Comparison of ENCODE assay signal across 22 mouse cellular contexts in the genomic region with DNA sequence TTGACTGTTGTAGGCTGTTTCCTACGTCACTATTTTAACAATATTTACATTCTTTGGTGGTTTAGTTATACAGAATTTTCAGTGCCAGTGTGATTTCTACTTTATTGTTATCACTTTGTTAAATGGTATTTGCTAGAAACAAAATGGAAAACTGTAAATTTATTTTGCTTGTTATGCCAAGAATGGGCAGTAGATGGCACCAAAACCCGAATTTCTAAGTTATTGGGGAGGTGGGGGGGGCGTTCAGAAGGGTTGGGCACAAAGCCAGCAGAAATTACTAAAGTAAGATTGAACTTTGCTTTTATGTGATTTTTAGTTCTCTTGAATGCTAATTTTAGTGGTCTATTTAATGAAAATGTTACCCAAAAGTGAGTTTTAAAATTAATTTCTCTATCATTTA. TPM values are rescaled to one million over a fixed set of nuclear protein-coding genes. Genes with fewer than 3 reads are reported as not detected.
DNase-seq lines count a peak whose midpoint lies in the region; ATAC-seq and TF ChIP-seq lines count a peak whose summit lies in the region.
"Not testable (repeated sequence)": the region's sequence is repeated elsewhere in the genome, so short reads cannot be mapped to it uniquely, and the experiment has no call there.
"Had no signal": no experiment of that assay in that cellular context is flagged by ENCODE, and none has a peak within 500 bp of the region (broad histone marks: within the 10 kb centered on the region; RNA-seq: fewer than 3 reads in every experiment).

No protein-coding gene starts in this region.

- TF ChIP-seq CTCF in heart, postnatal 0 days (IDR thresholded peaks at IDR 0.05; ENCODE audit: low read depth) = peak; percentile 48
- 0 out of 2 replicates have a peak, but pooled peaks have one; percentile 15 for TF ChIP-seq CTCF in liver, adult 2 months (IDR thresholded peaks at IDR 0.05; ENCODE audit: low read depth, low read length)
- peak; percentile 64 for TF ChIP-seq CTCF in stomach, postnatal 0 days (IDR thresholded peaks at IDR 0.05; ENCODE audit: low read depth)

- not testable (repeated sequence) for H3K4me1 ChIP-seq in heart, postnatal 0 days (ENCODE audit: control insufficient read depth, insufficient read depth); liver, adult 2 months (ENCODE audit: control insufficient read depth, insufficient read depth, low read length); stomach, postnatal 0 days (replicated peaks; ENCODE audit: control insufficient read depth, insufficient read depth)

- H3K27me3 ChIP-seq in heart, postnatal 0 days (ENCODE audit: control insufficient read depth, insufficient read depth, low read length); liver, adult 2 months (ENCODE audit: control insufficient read depth, insufficient read depth, low read length); stomach, postnatal 0 days (ENCODE audit: control insufficient read depth, insufficient read depth, low read length): not testable (repeated sequence)

- H3K4me2 ChIP-seq in heart, postnatal 0 days (ENCODE audit: low read depth, low read length); stomach, postnatal 0 days (replicated peaks; ENCODE audit: low read depth): not testable (repeated sequence)

- H3K4me3 ChIP-seq in heart, postnatal 0 days (ENCODE audit: low read depth, low read length); liver, adult 2 months (ENCODE audit: insufficient read depth, low read depth, low read length); stomach, postnatal 0 days (ENCODE audit: low read depth, low read length): not testable (repeated sequence)

- not testable (repeated sequence) for H3K79me2 ChIP-seq in liver, adult 2 months (ENCODE audit: control insufficient read depth, insufficient read depth, low read length)

- H3K9ac ChIP-seq in heart, postnatal 0 days (replicated peaks; ENCODE audit: low read depth, low read length); liver, adult 2 months (ENCODE audit: low read depth, low read length); stomach, postnatal 0 days (ENCODE audit: low read length): not testable (repeated sequence)

- not testable (repeated sequence) for TF ChIP-seq EP300 in heart, postnatal 0 days (IDR thresholded peaks at IDR 0.05; ENCODE audit: low read depth); stomach, postnatal 0 days (optimal IDR thresholded peaks at IDR 0.05)

- ATAC-seq in heart, postnatal 0 days (ENCODE audit: insufficient read depth, low read depth); stomach, postnatal 0 days (ENCODE audit: low FRiP score, low TSS enrichment): not testable (repeated sequence)
- 0 out of 2 replicates have a peak, but pooled peaks have one; percentile 34 for ATAC-seq in megakaryocyte progenitor cell, adult 5-6 weeks (replicated peaks; ENCODE audit: poor library complexity)

- not testable (repeated sequence) for H3K36me3 ChIP-seq in heart, postnatal 0 days (replicated peaks; ENCODE audit: control insufficient read depth, insufficient read depth, low read length); liver, adult 2 months (ENCODE audit: control insufficient read depth, insufficient read depth, low read length); stomach, postnatal 0 days (ENCODE audit: control insufficient read depth, insufficient read depth, low read length)

- DNase-seq in 3T3-L1 (ENCODE audit: low read depth, low spot score) = peak; percentile 39
- DNase-seq in adrenal gland, postnatal 14 days = peak; percentile 17
- DNase-seq in embryo, embryonic 11 days = peak; percentile 40
- DNase-seq in heart, postnatal 0 days (ENCODE audit: low spot score); liver, adult 2 months (ENCODE audit: extremely low read depth, low read depth, low spot score); stomach, postnatal 0 days (ENCODE audit: low spot score): not testable (repeated sequence)
- DNase-seq in kidney, postnatal 10 days = peak; percentile 21

- TF ChIP-seq POLR2A in liver, adult 2 months (IDR thresholded peaks at IDR 0.05; ENCODE audit: extremely low read depth, insufficient read depth, low read length) = not testable (repeated sequence)

- not testable (repeated sequence) for H3K27ac ChIP-seq in heart, postnatal 0 days (ENCODE audit: low read depth); liver, adult 2 months (replicated peaks; ENCODE audit: insufficient read depth, low read depth, low read length); stomach, postnatal 0 days (replicated peaks)

- H3K9me3 ChIP-seq in heart, postnatal 0 days (replicated peaks; ENCODE audit: control insufficient read depth, low read length); stomach, postnatal 0 days (ENCODE audit: control insufficient read depth, low read length): not testable (repeated sequence)

- 7% methylated on average over 3 of the region's 3 CpGs for WGBS in heart, postnatal 0 days
- WGBS in liver, adult 2 months = 11% methylated on average over 3 of the region's 3 CpGs
- WGBS in stomach, postnatal 0 days = 11% methylated on average over 3 of the region's 3 CpGs

RNA-seq across cellular contexts. Expression of gene Gm21190, which starts 20.6 kb away (rescaled TPM):
- total RNA-seq in adrenal gland, postnatal 14 days (2021) = not detected in 2 replicates
- not detected in 2 replicates for total RNA-seq in heart, postnatal 0 days (2014; rRNA removed; ENCODE audit: low replicate concordance)
- 0.10 TPM in 1 of 2 replicates, not detected in the other for polyA plus RNA-seq in heart, postnatal 0 days (2015; fragmentation: Nextera tagmentation; extraction: Ambion mirVana)
- not detected in 2 replicates for total RNA-seq in liver, adult 2 months (2014; rRNA removed)
- polyA plus RNA-seq in liver, adult 2 months (2012; rRNA removed) = not detected in 2 replicates
- total RNA-seq in megakaryocyte progenitor cell, adult 5-6 weeks (2015) = not detected in 2 replicates
- not detected in 2 replicates for total RNA-seq in megakaryocyte progenitor cell, adult 5-6 weeks (2017)
- not detected in 2 replicates for polyA plus RNA-seq in stomach, postnatal 0 days (2015; fragmentation: Nextera tagmentation; extraction: Ambion mirVana)
- total RNA-seq: adrenal gland, postnatal 4 days; gastrocnemius, adult 8-10 months; heart, adult 18-20 months; layer of hippocampus, postnatal 14 days; left cerebral cortex, postnatal 14 days had no signal
- polyA plus RNA-seq: embryonic facial prominence, embryonic 12.5 days; heart, embryonic 15.5 days; hindbrain, embryonic 10.5 days; intestine, embryonic 15.5 days; kidney, embryonic 16.5 days; limb, embryonic 15.5 days; lung, adult 2 months; neural tube, embryonic 11.5 days; stomach, embryonic 16.5 days had no signal

RNA-seq across cellular contexts. Expression of gene Gm21083, which starts 27.5 kb away (rescaled TPM):
- not detected in 2 replicates for total RNA-seq in adrenal gland, postnatal 14 days (2021)
- total RNA-seq in heart, postnatal 0 days (2014; rRNA removed; ENCODE audit: low replicate concordance) = 0.23 TPM in 1 of 2 replicates, not detected in the other
- 0.12 TPM in 1 of 2 replicates, not detected in the other for polyA plus RNA-seq in heart, postnatal 0 days (2015; fragmentation: Nextera tagmentation; extraction: Ambion mirVana)
- total RNA-seq in liver, adult 2 months (2014; rRNA removed) = not detected in 2 replicates
- polyA plus RNA-seq in liver, adult 2 months (2012; rRNA removed) = not detected in 2 replicates
- not detected in 2 replicates for total RNA-seq in megakaryocyte progenitor cell, adult 5-6 weeks (2015)
- not detected in 2 replicates for total RNA-seq in megakaryocyte progenitor cell, adult 5-6 weeks (2017)
- polyA plus RNA-seq in stomach, postnatal 0 days (2015; fragmentation: Nextera tagmentation; extraction: Ambion mirVana) = not detected in 2 replicates
- total RNA-seq: adrenal gland, postnatal 4 days; gastrocnemius, adult 8-10 months; heart, adult 18-20 months; layer of hippocampus, postnatal 14 days; left cerebral cortex, postnatal 14 days had no signal
- polyA plus RNA-seq: embryonic facial prominence, embryonic 12.5 days; hindbrain, embryonic 10.5 days; kidney, embryonic 16.5 days; lung, adult 2 months; neural tube, embryonic 11.5 days; stomach, embryonic 16.5 days had no signal
